Mouse (Mus musculus) C2C12 (cell line): Measurements from ENCODE around the gene Tex28. TPM values are rescaled to one million over a fixed set of nuclear protein-coding genes. Genes with fewer than 3 reads are reported as not detected.

Experiments
- H3K27me3 ChIP-seq: one replicate; pipeline ENCODE4 v1.6.1; 2011; ENCODE audit not compliant: control insufficient read depth, insufficient read depth, insufficient read length
- H3K36me3 ChIP-seq: one replicate; pipeline ENCODE4 v1.6.1; 2011; ENCODE audit not compliant: control insufficient read depth, insufficient read depth
- H3K4me3 ChIP-seq: one replicate; pipeline ENCODE4 v1.5.1; 2011; ENCODE audit warnings: mild to moderate bottlenecking, control low read depth; ENCODE audit not compliant: poor library complexity, insufficient read depth, severe bottlenecking
- H3K79me2 ChIP-seq: one replicate; pipeline ENCODE4 v1.6.1; 2011; ENCODE audit not compliant: control insufficient read depth, insufficient read depth
- H3K79me3 ChIP-seq: one replicate; pipeline ENCODE4 v1.6.1; 2011; ENCODE audit warnings: low read depth, control low read depth
- H3ac ChIP-seq: one replicate; pipeline ENCODE3; 2011; ENCODE audit warnings: low read depth; ENCODE audit not compliant: control insufficient read depth, insufficient read length
- CEBPB ChIP-seq: IDR thresholded peaks from one replicate; pipeline ENCODE4 v1.6.1; 2011; ENCODE audit warnings: low read depth, mild to moderate bottlenecking, control low read depth, moderate library complexity
- CTCF ChIP-seq: IDR thresholded peaks from one replicate; pipeline ENCODE4 v1.5.1; 2011; ENCODE audit not compliant: control insufficient read depth, insufficient read depth, insufficient read length
- FOSL1 ChIP-seq: IDR thresholded peaks from one replicate; pipeline ENCODE4 v1.8.0; 2011; ENCODE audit warnings: mild to moderate bottlenecking, low read length; ENCODE audit not compliant: poor library complexity, insufficient read depth, severe bottlenecking
- MAX ChIP-seq: IDR thresholded peaks from one replicate; pipeline ENCODE4 v1.6.1; 2011; ENCODE audit warnings: mild to moderate bottlenecking, control low read depth
- MYOD1 ChIP-seq: IDR thresholded peaks from one replicate; pipeline ENCODE4 v1.6.1; 2011; ENCODE audit warnings: low read depth; ENCODE audit not compliant: control insufficient read depth, insufficient read length
- MYOG ChIP-seq: IDR thresholded peaks from one replicate; pipeline ENCODE4 v1.6.1; 2011; ENCODE audit not compliant: control insufficient read depth, insufficient read length; ENCODE audit errors: extremely low read depth
- USF1 ChIP-seq: IDR thresholded peaks from one replicate; pipeline ENCODE4 v1.6.1; 2011; ENCODE audit warnings: low read depth, mild to moderate bottlenecking, control low read depth, moderate library complexity
- polyA plus RNA-seq: library from polyadenylated mRNA; unstranded; fragments of >200 nt; fragmentation: generic; extraction: Trizol; gene quantifications from one replicate; pipeline ENCODE4 v1.2.1, GENCODE M21; 2012; ENCODE audit warnings: missing spikeins

Gene Tex28
- polyA plus RNA-seq, 1 experiment = not detected

GRCm38 (mm10) chrX:74114036-74114435, 53.6 kb downstream of the Tex28 start:
- TF ChIP-seq FOSL1 = no peak
- TF ChIP-seq MYOG = no peak
- no peak for TF ChIP-seq USF1
- no peak for TF ChIP-seq CEBPB
- no peak for TF ChIP-seq CTCF
- TF ChIP-seq MAX = no peak
- TF ChIP-seq MYOD1 = no peak
- H3K79me3 ChIP-seq = no peaks in the 10 kb centered on the region
- no peak overlapping the region for H3K4me3 ChIP-seq
- no peaks in the 10 kb centered on the region for H3K79me2 ChIP-seq
- no peak overlapping the region for H3ac ChIP-seq
- H3K36me3 ChIP-seq = no peaks in the 10 kb centered on the region
- H3K27me3 ChIP-seq = no peaks in the 10 kb centered on the region

DNA sequence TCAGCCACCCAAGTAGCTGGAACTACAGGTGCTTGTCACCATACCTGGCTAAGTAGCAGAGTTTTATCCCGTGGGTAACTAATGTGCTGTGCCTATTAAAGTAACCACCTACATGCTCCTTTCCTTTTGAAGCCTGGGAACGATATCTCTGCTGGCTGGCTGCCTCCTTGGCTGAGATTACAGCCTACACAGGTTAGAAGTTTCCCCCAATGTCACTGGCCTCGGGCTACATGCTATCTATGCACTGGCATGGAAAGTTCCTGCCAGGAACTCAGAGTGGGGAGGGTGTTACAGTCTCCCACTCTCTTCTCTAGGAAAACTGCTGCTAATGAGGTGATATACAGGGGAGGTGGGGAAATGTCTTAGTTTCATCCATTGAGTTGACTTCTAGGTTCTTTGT, 58.9 kb downstream of the Tex28 start:
- H3K79me2 ChIP-seq = no peaks in the 10 kb centered on the region
- no peak overlapping the region for H3K4me3 ChIP-seq
- H3K27me3 ChIP-seq = no peaks in the 10 kb centered on the region
- TF ChIP-seq CTCF (no peak), CEBPB (no peak), MYOG (no peak)
- H3K79me3 ChIP-seq = no peaks in the 10 kb centered on the region
- H3K36me3 ChIP-seq = no peaks in the 10 kb centered on the region
- H3ac ChIP-seq = no peak overlapping the region

- Histone ChIP-seq H3K79me3 (no peaks in the 10 kb centered on the region), H3ac (no peak overlapping the region), H3K36me3 (no peaks in the 10 kb centered on the region), H3K79me2 (no peaks in the 10 kb centered on the region), H3K27me3 (no peaks in the 10 kb centered on the region), H3K4me3 (no peak overlapping the region)
- TF ChIP-seq FOSL1 (no peak), CTCF (no peak), USF1 (no peak), MYOG (no peak), CEBPB (no peak), MYOD1 (no peak), MAX (no peak)
Observed at GRCm38 (mm10) chrX:74105916-74106315, 61.7 kb downstream of the Tex28 start.

- Histone ChIP-seq H3K79me2 (no peaks in the 10 kb centered on the region), H3K27me3 (no peaks in the 10 kb centered on the region), H3K36me3 (no peaks in the 10 kb centered on the region), H3K4me3 (no peak overlapping the region), H3ac (no peak overlapping the region), H3K79me3 (no peaks in the 10 kb centered on the region)
- no peak for TF ChIP-seq CEBPB
- no peak for TF ChIP-seq MYOG
- TF ChIP-seq MYOD1 = no peak
- TF ChIP-seq USF1 = no peak
- no peak for TF ChIP-seq FOSL1
- no peak for TF ChIP-seq CTCF
- no peak for TF ChIP-seq MAX
Observed at GRCm38 (mm10) chrX:74103457-74104188, 64.0 kb downstream of the Tex28 start.

Other genes with a start within 250 kb of the Tex28 start
- 0.23 TPM for gene Arhgap4, start 246.0 kb downstream of the Tex28 start, polyA plus RNA-seq
- gene Naa10, start 245.9 kb downstream of the Tex28 start, polyA plus RNA-seq = 165 TPM
- gene Renbp, start 237.0 kb downstream of the Tex28 start, polyA plus RNA-seq = 73.2 TPM
- gene Hcfc1, start 201.5 kb downstream of the Tex28 start, polyA plus RNA-seq = 58.7 TPM
- gene Irak1, start 143.9 kb downstream of the Tex28 start, polyA plus RNA-seq = 33.9 TPM
- gene Opn1mw, start 40.4 kb downstream of the Tex28 start, polyA plus RNA-seq = 0.07 TPM
- 7.0 TPM for gene Mecp2, start 32.5 kb downstream of the Tex28 start, polyA plus RNA-seq
- gene Tktl1, start 9.4 kb upstream of the Tex28 start, polyA plus RNA-seq = 0.01 TPM
- gene Flna, start 82.0 kb upstream of the Tex28 start, polyA plus RNA-seq = 1,024 TPM
- gene Emd, start 86.8 kb upstream of the Tex28 start, polyA plus RNA-seq = 172 TPM
- gene Rpl10, start 103.0 kb upstream of the Tex28 start, polyA plus RNA-seq = 3,196 TPM
- 18.1 TPM for gene Taz, start 114.1 kb upstream of the Tex28 start, polyA plus RNA-seq
- gene Dnase1l1, start 114.5 kb upstream of the Tex28 start, polyA plus RNA-seq = 13.9 TPM
- gene Atp6ap1, start 129.3 kb upstream of the Tex28 start, polyA plus RNA-seq = 120 TPM
- gene Gdi1, start 137.2 kb upstream of the Tex28 start, polyA plus RNA-seq = 95.2 TPM
- 45.4 TPM for gene Fam50a, start 145.2 kb upstream of the Tex28 start, polyA plus RNA-seq
- 7.9 TPM for gene Plxna3, start 161.2 kb upstream of the Tex28 start, polyA plus RNA-seq
- gene Lage3, start 185.8 kb upstream of the Tex28 start, polyA plus RNA-seq = 68.7 TPM
- 60.7 TPM for gene Ubl4a, start 205.4 kb upstream of the Tex28 start, polyA plus RNA-seq
- gene Slc10a3, start 205.5 kb upstream of the Tex28 start, polyA plus RNA-seq = 18.5 TPM
- 11.5 TPM for gene Fam3a, start 225.4 kb upstream of the Tex28 start, polyA plus RNA-seq
- 37.1 TPM for gene Ikbkg, start 225.5 kb upstream of the Tex28 start, polyA plus RNA-seq